Mouse (Mus musculus): Measurements from ENCODE around the gene Chd2.
"Not testable (repeated sequence)": the region's sequence is repeated elsewhere in the genome, so short reads cannot be mapped to it uniquely, and the experiment has no call there.

The Chd2 gene

GRCm38 (mm10) chr7:73540202-73541078 is 1.2 kb downstream of the Chd2 start:
- peak in 1 of 2 experiments; percentile 9 for DNase-seq (ENCODE audit: low spot score in 2 of 2)

- DNase-seq (ENCODE audit: low spot score in 2 of 2): no peak
Observed at GRCm38 (mm10) chr7:73539116-73539682, 2.4 kb downstream of the Chd2 start.

- no peak for DNase-seq (ENCODE audit: low spot score in 2 of 2)
Observed at GRCm38 (mm10) chr7:73538424-73539079, 3.1 kb downstream of the Chd2 start.

- peak; percentile 100 for DNase-seq (ENCODE audit: low spot score in 2 of 2)
Observed at GRCm38 (mm10) chr7:73537634-73538423, 3.8 kb downstream of the Chd2 start.

- no peak for DNase-seq (ENCODE audit: low spot score in 2 of 2)
Observed at GRCm38 (mm10) chr7:73537228-73537627, 4.4 kb downstream of the Chd2 start.

GRCm38 (mm10) chr7:73536579-73536978 is 5.1 kb downstream of the Chd2 start:
- DNase-seq (ENCODE audit: low spot score in 2 of 2): peak in 1 of 2 experiments; percentile 0

- DNase-seq (ENCODE audit: low spot score in 2 of 2): no peak
Observed at GRCm38 (mm10) chr7:73535861-73536200, 5.8 kb downstream of the Chd2 start.

- peak in 1 of 2 experiments; percentile 14 for DNase-seq (ENCODE audit: low spot score in 2 of 2)
Observed at GRCm38 (mm10) chr7:73534937-73535860, 6.4 kb downstream of the Chd2 start.

GRCm38 (mm10) chr7:73533457-73533856 is 8.2 kb downstream of the Chd2 start:
- DNase-seq (ENCODE audit: low spot score in 2 of 2): peak in 1 of 2 experiments; percentile 2

- DNase-seq (ENCODE audit: low spot score in 2 of 2): peak in 1 of 2 experiments; percentile 24
Observed at GRCm38 (mm10) chr7:73532916-73533315, 8.7 kb downstream of the Chd2 start.

GRCm38 (mm10) chr7:73532139-73532538 is 9.5 kb downstream of the Chd2 start:
- no peak for DNase-seq (ENCODE audit: low spot score in 2 of 2)

GRCm38 (mm10) chr7:73531506-73532093 is 10.0 kb downstream of the Chd2 start:
- peak in 1 of 2 experiments; percentile 6 for DNase-seq (ENCODE audit: low spot score in 2 of 2)

GRCm38 (mm10) chr7:73530846-73531245 is 10.8 kb downstream of the Chd2 start:
- peak in 1 of 2 experiments; percentile 2 for DNase-seq (ENCODE audit: low spot score in 2 of 2)

- DNase-seq (ENCODE audit: low spot score in 2 of 2): peak in 1 of 2 experiments; percentile 11
Observed at GRCm38 (mm10) chr7:73530164-73530563, 11.5 kb downstream of the Chd2 start.

GRCm38 (mm10) chr7:73529261-73529660 is 12.4 kb downstream of the Chd2 start:
- DNase-seq (ENCODE audit: low spot score in 2 of 2): peak in 1 of 2 experiments; percentile 1

- DNase-seq (ENCODE audit: low spot score in 2 of 2): not testable (repeated sequence)
Observed at GRCm38 (mm10) chr7:73528377-73528894, 13.2 kb downstream of the Chd2 start.

GRCm38 (mm10) chr7:73527225-73527624 is 14.4 kb downstream of the Chd2 start:
- DNase-seq (ENCODE audit: low spot score in 2 of 2): no peak

GRCm38 (mm10) chr7:73524454-73524952 is 17.1 kb downstream of the Chd2 start:
- peak in 1 of 2 experiments; percentile 71 for DNase-seq (ENCODE audit: low spot score in 2 of 2)

- no peak for DNase-seq (ENCODE audit: low spot score in 2 of 2)
Observed at GRCm38 (mm10) chr7:73523608-73524259, 17.9 kb downstream of the Chd2 start.

Measured in left cerebral cortex, adult 9 months (tissue).